Mouse (Mus musculus) liver, postnatal 0 days (tissue): ENCODE results near the gene Asb9. TPM values are rescaled to one million over a fixed set of nuclear protein-coding genes. Genes with fewer than 3 reads are reported as not detected.
A peak's percentile ranks its signal among the peaks of the same experiment; 100 is the strongest.

ENCODE experiments used
- ATAC-seq: fragments of 200-750 bp; cut with Nextera tagmentation; 2 replicates; pipeline ENCODE4 v1.8.0; 2017; ENCODE audit warnings: mild to moderate bottlenecking, moderate library complexity
- DNase-seq: peaks from one replicate; pipeline ENCODE4 v3.0.0-alpha.2; 2016
- H3K27ac ChIP-seq: fragments of 300-500 bp; sonication (generic); 2 replicates; pipeline ENCODE4 v1.5.1; 2014; ENCODE audit warnings: antibody characterized with exemption, moderate library complexity, mild to moderate bottlenecking, low read depth
- H3K27me3 ChIP-seq: fragments of 300-500 bp; sonication (generic); 2 replicates; pipeline ENCODE4 v1.6.1; 2014; ENCODE audit warnings: low read length, control low read depth, mixed read lengths; ENCODE audit not compliant: insufficient read depth
- H3K36me3 ChIP-seq: fragments of 300-500 bp; sonication (generic); replicated peaks from 2 replicates; pipeline ENCODE4 v1.6.1; 2014; ENCODE audit warnings: mild to moderate bottlenecking, control low read depth, low read length, moderate library complexity, mixed read lengths; ENCODE audit not compliant: insufficient read depth
- H3K4me1 ChIP-seq: fragments of 300-500 bp; sonication (generic); 2 replicates; pipeline ENCODE4 v1.6.1; 2014; ENCODE audit warnings: antibody characterized with exemption, mild to moderate bottlenecking, control low read depth; ENCODE audit not compliant: insufficient read depth
- H3K4me2 ChIP-seq: fragments of 300-500 bp; sonication (generic); 2 replicates; pipeline ENCODE4 v1.6.1; 2014; ENCODE audit warnings: low read depth, mild to moderate bottlenecking, low read length, moderate library complexity, mixed read lengths
- H3K4me3 ChIP-seq: fragments of 300-500 bp; sonication (generic); 2 replicates; pipeline ENCODE4 v1.5.1; 2014; ENCODE audit warnings: low read depth, low read length
- H3K9ac ChIP-seq: fragments of 300-500 bp; sonication (generic); replicated peaks from 2 replicates; pipeline ENCODE4 v1.6.1; 2014; ENCODE audit warnings: mild to moderate bottlenecking, moderate library complexity
- H3K9me3 ChIP-seq: fragments of 300-500 bp; sonication (generic); 2 replicates; pipeline ENCODE4 v1.6.1; 2016; ENCODE audit warnings: mild to moderate bottlenecking, control low read depth, low read length, mixed read lengths
- CTCF ChIP-seq: sonication (generic); IDR thresholded peaks from 2 replicates; pipeline ENCODE4 v1.5.1; 2016; ENCODE audit warnings: antibody characterized with exemption, low read depth
- EP300 ChIP-seq: IDR thresholded peaks from 2 replicates; pipeline ENCODE4 v1.6.1; 2016; ENCODE audit warnings: antibody characterized with exemption, low read depth, mild to moderate bottlenecking
- WGBS: fragments of 180-500 bp; shearing (Covaris S2); extraction: QIAGEN DNeasy Blood & Tissue Kit; methylation state at CpG from one replicate; pipeline ENCODE4 v1.1.7; 2014; ENCODE audit not compliant: insufficient replicate concordance; 5-methylcytosine and 5-hydroxymethylcytosine counted together
- polyA plus RNA-seq: library from polyadenylated mRNA; unstranded; fragments of >200 nt; fragmentation: Nextera tagmentation; extraction: Ambion mirVana; gene quantifications from 2 replicates; pipeline ENCODE4 v1.2.1, GENCODE M21; 2015

Gene Asb9
- not detected in 2 replicates for polyA plus RNA-seq

- TF ChIP-seq CTCF = no peak
- TF ChIP-seq EP300 = no peak
- Histone ChIP-seq H3K4me2 (no peak within 1 kb of the TSS), H3K36me3 (no peaks in the 10 kb centered on the region), H3K27ac (no peak within 1 kb of the TSS), H3K9ac (no peak within 1 kb of the TSS), H3K4me3 (no peak within 1 kb of the TSS), H3K9me3 (no peaks in the 10 kb centered on the region), H3K4me1 (no peaks in the 10 kb centered on the region), H3K27me3 (no peaks in the 10 kb centered on the region)
- 71% methylated on average over 10 of the region's 10 CpGs for WGBS
- ATAC-seq (no peak), DNase-seq (no peak)
Observed at GRCm38 (mm10) chrX:164505709-164506498, at the start of gene Asb9. TSS of gene Asb9 (plus strand) at chrX:164506327.

DNA sequence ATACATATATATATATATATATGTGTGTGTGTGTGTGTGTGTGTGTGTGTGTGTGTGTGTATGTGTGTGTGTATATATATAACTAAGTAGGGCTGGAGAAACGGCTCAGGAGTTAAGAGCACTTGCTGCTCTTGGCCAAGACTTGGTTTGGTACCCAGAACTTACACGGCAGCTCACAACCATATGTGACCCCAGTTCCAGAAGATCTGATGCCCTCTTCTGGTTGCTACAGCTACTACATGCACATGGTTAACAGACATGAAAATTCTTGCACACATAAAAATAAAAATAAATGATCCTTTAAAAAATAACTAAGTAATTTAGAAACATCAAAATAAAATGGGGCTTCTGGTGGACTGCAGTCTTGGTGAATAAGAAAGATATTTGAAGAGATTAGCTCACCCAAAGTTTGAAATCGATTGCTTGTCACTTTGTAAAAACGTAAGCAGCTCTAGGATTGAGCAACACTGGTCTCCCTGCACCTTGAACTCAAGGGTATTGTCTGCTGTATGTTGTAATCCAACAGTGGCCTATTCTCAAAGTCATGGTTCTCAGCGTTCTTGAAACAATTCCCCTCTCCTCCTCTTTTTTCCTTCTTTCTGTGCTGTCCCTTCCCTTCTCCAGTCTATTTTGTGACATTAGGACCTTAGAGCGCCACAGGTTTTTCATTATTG, 46.8 kb upstream of the Asb9 start:
- H3K9ac ChIP-seq = no peak overlapping the region
- no peak overlapping the region for H3K27ac ChIP-seq
- H3K4me3 ChIP-seq = no peak overlapping the region
- no peaks in the 10 kb centered on the region for H3K4me1 ChIP-seq
- H3K36me3 ChIP-seq = no peaks in the 10 kb centered on the region
- DNase-seq (no peak), ATAC-seq (peak; percentile 71)
- no peak overlapping the region for H3K4me2 ChIP-seq
- TF ChIP-seq CTCF (peak; percentile 22), EP300 (no peak)
- 53% methylated on average over 6 of the region's 6 CpGs for WGBS
- no peaks in the 10 kb centered on the region for H3K27me3 ChIP-seq
- H3K9me3 ChIP-seq = no peaks in the 10 kb centered on the region

DNA sequence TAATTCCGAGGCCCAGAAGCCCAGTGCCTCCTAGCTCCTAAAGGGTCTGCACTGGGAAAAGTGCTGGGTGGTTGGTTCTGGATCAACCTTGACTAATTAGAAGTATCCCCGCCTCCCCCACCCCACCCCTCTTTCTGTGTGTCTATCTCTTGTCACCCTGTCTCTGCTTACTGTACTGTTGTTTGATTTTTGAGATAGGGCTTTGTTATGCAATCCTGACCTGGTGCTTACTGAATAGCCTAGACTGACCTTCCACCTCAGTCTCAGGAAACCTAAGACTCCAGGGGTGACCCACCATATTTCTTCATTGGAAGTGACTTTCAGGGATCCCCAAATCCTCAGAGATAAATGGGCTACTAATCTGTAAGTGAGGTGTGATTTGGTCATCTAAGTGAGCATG, 3.9 kb upstream of the Asb9 start:
- H3K36me3 ChIP-seq = no peaks in the 10 kb centered on the region
- no peak for TF ChIP-seq EP300
- TF ChIP-seq CTCF = no peak
- DNase-seq = no peak
- no peak overlapping the region for H3K4me2 ChIP-seq
- H3K9ac ChIP-seq = no peak overlapping the region
- ATAC-seq = no peak
- H3K27ac ChIP-seq = no peak overlapping the region
- H3K4me3 ChIP-seq = no peak overlapping the region
- 61% methylated on average over 2 of the region's 2 CpGs for WGBS
- H3K9me3 ChIP-seq = no peaks in the 10 kb centered on the region
- no peaks in the 10 kb centered on the region for H3K4me1 ChIP-seq
- H3K27me3 ChIP-seq = no peaks in the 10 kb centered on the region

- no peaks in the 10 kb centered on the region for H3K27me3 ChIP-seq
- H3K4me1 ChIP-seq = no peaks in the 10 kb centered on the region
- H3K27ac ChIP-seq = no peak overlapping the region
- 74% methylated on average over 4 of the region's 4 CpGs for whole genome bisulfite sequencing
- no peaks in the 10 kb centered on the region for H3K9me3 ChIP-seq
- ATAC-seq = no peak
- no peak for DNase-seq
- TF ChIP-seq EP300 (no peak), CTCF (no peak)
- H3K4me2 ChIP-seq = no peak overlapping the region
- no peak overlapping the region for H3K9ac ChIP-seq
- H3K4me3 ChIP-seq = no peak overlapping the region
- H3K36me3 ChIP-seq = no peaks in the 10 kb centered on the region
Observed at GRCm38 (mm10) chrX:164507068-164507467, 941 bp downstream of the Asb9 start.

DNA sequence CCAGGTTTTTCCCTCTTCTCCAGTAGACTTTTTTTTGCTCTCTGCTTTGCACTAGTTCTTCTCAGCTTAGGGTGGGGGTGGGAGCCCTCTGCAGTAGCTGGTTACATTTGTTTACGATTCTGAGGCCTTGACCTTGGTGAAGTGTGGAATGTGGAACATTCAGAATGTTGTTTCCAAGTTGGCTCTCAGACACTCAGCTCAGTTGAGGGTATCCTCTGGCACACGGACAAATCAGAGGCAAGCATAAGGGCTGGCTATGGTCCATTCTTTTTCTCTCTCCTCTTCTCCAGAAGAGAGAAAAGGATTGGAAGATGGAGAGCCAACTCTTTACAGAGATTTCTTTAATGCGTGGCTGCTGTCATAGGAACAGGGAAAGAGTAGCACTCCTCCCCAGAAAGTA, 2.6 kb downstream of the Asb9 start:
- 51% methylated on average over 3 of the region's 3 CpGs for WGBS
- no peak for ATAC-seq
- TF ChIP-seq EP300 (no peak), CTCF (no peak)

GRCm38 (mm10) chrX:164522138-164522537, 16.0 kb downstream of the Asb9 start:
- H3K9me3 ChIP-seq = no peaks in the 10 kb centered on the region

More for the DNA sequence above, 2.6 kb downstream of the Asb9 start:
- no peak for DNase-seq
- no peak overlapping the region for H3K4me3 ChIP-seq
- H3K9ac ChIP-seq = no peak overlapping the region
- H3K4me2 ChIP-seq = no peak overlapping the region
- no peaks in the 10 kb centered on the region for H3K4me1 ChIP-seq
- H3K36me3 ChIP-seq = no peaks in the 10 kb centered on the region
- H3K9me3 ChIP-seq = no peaks in the 10 kb centered on the region
- H3K27me3 ChIP-seq = no peaks in the 10 kb centered on the region
- H3K27ac ChIP-seq = no peak overlapping the region

More at GRCm38 (mm10) chrX:164522138-164522537, 16.0 kb downstream of the Asb9 start:
- H3K27ac ChIP-seq = no peak overlapping the region
- no peak for ATAC-seq
- no peak for DNase-seq
- no peaks in the 10 kb centered on the region for H3K27me3 ChIP-seq
- TF ChIP-seq EP300 (no peak), CTCF (no peak)
- H3K9ac ChIP-seq = no peak overlapping the region
- H3K36me3 ChIP-seq = no peaks in the 10 kb centered on the region
- no peak overlapping the region for H3K4me2 ChIP-seq
- no peak overlapping the region for H3K4me3 ChIP-seq
- no peaks in the 10 kb centered on the region for H3K4me1 ChIP-seq
